Mouse (Mus musculus) adrenal gland, postnatal 14 days (tissue): ENCODE measurements around the gene Lhfpl3. TPM values are rescaled to one million over a fixed set of nuclear protein-coding genes. Genes with fewer than 3 reads are reported as not detected.
A peak's percentile ranks its signal among the peaks of the same experiment; 100 is the strongest.

Experiments used
- DNase-seq: peaks from one replicate; pipeline ENCODE4 v3.0.0; 2021; ENCODE audit warnings: mixed read lengths
- total RNA-seq: library from RNA; stranded (reverse); gene quantifications from 2 replicates; pipeline ENCODE4 v1.2.3, GENCODE M21; 2021

Lhfpl3 gene
- total RNA-seq, 1 experiment from 2014 or later = 0.89 TPM

- no peak for DNase-seq
These were observed 407.4 kb downstream of the Lhfpl3 start for GRCm38 (mm10) chr5:23153210-23153609.

DNA sequence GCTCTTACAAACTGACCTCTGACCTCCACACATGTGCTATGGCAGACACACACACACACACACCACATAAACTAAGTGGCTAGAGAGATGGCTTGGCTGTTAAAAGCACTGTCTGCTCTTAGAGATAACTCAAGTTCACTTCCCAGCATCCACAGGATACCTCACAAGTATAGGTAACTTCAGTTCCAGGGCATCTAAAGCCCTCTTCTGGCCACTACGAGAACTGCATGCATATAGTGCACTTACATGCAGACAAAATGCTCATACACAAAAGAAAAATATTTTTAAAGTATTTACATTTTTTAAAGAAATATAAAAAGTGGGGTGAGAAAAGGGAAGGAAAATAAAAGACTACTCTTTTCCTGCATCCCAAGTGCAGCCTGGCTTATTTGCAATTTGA lies 408.6 kb downstream of the Lhfpl3 start:
- no peak for DNase-seq

- DNase-seq = no peak
These were observed 420.1 kb downstream of the Lhfpl3 start for GRCm38 (mm10) chr5:23165947-23166350.

- no peak for DNase-seq
These were observed 420.8 kb downstream of the Lhfpl3 start for GRCm38 (mm10) chr5:23166658-23167057.

GRCm38 (mm10) chr5:23189633-23190032 lies 443.8 kb downstream of the Lhfpl3 start:
- no peak for DNase-seq

- no peak for DNase-seq
These were observed 451.0 kb downstream of the Lhfpl3 start for GRCm38 (mm10) chr5:23196879-23197278.

GRCm38 (mm10) chr5:23213086-23213485 lies 467.2 kb downstream of the Lhfpl3 start:
- DNase-seq = no peak

GRCm38 (mm10) chr5:23214646-23215045 lies 468.8 kb downstream of the Lhfpl3 start:
- DNase-seq = no peak

- DNase-seq = no peak
These were observed 473.8 kb downstream of the Lhfpl3 start for GRCm38 (mm10) chr5:23219655-23220054.

DNA sequence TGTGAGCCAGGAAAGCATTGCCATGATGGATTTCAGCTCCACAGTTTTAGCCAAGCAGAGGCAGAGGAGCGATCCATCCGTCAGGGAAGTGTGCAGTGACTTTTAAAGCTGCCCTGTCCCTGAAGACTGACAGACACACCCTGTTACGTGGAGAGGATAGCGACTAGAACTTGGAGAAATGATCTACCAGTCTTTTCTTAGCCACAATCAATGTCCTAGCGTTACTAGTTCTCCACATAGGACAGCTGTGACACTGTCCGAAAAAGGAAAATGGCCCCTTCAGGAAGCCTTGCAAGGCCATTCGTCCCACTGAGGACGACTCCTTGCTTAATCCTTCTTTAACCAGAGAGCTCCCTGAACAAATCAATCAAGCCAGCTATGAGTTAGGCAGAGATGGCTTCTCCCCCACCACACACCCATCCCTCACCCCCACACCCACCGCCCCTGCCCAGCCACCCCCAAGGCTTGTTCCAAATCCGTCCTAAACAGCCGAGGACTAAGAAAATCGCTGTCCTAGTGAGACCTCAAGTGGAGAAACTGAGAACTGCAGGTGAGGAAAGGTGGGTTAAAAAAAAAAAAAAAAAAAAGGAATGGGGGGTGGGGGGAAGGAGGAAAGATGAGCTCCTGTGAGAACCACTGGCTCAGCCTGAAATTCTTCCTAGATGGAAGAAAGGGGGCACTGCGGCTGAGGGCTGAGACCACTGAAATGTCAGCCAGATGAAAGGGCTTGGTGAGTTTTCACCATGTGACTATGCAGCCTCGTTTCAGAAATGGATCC lies 479.1 kb downstream of the Lhfpl3 start:
- peak; percentile 71 for DNase-seq

DNA sequence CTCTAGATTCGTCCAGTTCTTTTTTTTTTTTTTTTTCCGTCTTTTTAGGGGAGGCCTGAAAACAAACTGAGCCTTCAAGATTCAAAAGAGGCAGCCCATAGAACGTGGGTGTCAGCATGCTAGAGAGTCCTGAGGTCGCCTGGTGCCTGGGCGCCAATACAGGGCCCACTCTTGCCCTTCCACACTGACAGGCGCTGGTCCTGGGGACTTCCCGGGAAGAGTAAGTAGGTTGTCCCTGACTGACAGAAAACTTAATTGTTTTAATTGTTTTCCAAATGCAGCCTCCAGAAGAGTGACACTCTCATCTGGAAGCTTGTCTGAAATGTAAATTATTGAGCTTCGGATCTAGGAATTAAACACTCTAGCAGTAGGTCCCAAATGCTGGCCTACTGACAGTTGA lies 479.8 kb downstream of the Lhfpl3 start:
- DNase-seq = no peak

DNA sequence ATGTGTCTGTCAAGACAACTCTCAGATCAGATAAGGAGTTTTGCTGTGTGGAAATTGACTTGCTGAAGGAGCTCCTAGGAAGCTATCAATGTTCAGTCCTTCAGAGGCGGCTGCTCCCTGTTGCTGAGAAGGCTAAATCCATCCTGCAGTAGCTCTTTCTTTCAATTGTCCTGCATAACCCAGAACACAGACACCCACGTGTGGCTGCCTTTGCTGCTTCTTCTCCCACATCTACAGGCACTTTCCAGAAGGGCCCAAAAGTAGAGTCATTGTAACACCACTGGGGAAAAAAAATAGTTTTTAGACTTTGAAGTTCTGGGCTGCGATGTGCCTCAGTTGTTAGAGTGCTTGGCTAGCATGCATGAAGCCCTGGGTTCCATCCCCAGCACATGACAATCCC lies 480.9 kb downstream of the Lhfpl3 start:
- DNase-seq = no peak

- DNase-seq = peak; percentile 48
These were observed 501.1 kb downstream of the Lhfpl3 start for GRCm38 (mm10) chr5:23246974-23247373.

- DNase-seq = no peak
These were observed 501.9 kb downstream of the Lhfpl3 start for GRCm38 (mm10) chr5:23247784-23248183.

GRCm38 (mm10) chr5:23248303-23248702 lies 502.4 kb downstream of the Lhfpl3 start:
- DNase-seq = no peak

DNA sequence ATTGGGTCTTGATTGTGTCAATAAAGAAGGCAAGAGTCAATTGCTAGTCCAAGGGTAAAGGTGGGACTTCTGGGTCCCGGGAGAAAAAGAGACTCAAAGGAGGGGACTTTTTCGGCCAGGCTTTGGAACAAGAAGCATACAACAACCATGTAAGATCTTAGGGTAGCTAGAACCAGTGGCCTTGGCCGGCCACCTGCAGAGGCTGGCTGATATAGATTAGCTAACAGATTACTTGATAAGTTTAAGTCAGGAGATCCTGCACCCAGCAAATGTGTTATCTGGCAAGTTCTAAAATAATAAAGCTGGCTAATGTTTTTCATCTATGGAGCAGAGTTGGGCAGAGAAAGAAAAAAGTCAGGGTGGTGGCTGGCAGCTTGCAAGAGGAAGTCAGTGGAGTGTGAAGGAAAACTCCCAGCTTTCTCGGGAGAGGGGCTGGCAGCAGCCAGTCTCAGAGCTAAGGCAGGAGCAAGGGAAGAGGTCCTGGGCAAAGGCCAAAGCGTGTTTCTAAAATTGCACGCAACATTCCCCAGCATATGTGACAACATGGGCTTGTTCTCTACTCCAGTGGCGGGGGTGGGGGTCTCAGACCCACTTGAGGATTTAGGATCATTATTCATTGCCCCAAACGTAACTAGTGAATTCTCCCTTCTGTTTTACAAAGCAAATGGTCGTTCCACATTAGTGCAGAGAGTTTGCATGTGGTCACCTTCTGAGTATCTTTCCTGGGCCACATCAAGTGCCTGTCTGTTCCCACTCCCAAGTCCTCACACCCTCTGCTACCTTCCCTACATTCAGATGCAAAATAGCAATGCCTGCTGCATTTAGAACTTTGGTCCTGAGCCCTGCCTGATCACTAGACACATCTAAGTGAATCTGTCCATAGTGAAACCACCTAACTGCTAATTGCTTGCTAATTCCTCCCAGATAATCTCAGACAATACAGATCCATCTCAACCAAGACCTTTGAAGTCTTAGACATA lies 504.3 kb downstream of the Lhfpl3 start:
- DNase-seq = no peak

- DNase-seq = peak; percentile 88
These were observed 505.8 kb downstream of the Lhfpl3 start for GRCm38 (mm10) chr5:23251462-23252224.

DNA sequence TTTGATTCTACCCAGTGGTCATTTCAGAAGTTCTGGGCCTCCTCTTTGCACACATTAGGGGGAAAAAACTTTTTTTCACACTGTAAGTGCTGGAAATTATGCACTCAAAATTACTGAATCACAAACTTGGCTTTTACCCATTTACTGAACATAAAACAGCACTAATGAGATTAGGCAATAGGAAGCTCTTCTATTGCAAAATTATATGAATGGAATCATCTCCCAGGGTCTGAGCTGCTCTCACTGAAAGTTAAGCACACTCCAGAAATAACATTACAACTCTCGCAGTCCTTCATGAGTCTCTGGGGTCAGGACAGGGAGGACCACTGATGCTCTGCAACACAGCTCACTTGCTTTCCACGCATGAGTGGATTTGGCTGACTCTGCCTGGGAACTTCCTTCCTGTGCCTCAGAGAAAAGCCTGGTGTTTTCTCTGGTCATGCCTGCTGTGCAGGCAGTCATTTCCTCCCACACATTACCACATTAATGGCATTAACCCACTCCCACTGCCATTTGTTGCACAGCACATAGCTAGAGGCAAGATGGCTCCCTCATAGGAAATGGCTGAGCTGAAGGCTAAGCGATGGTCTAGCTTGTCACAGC lies 510.1 kb downstream of the Lhfpl3 start:
- no peak for DNase-seq

GRCm38 (mm10) chr5:23273309-23273708 lies 527.5 kb downstream of the Lhfpl3 start:
- DNase-seq = no peak

GRCm38 (mm10) chr5:23279364-23279763 lies 533.5 kb downstream of the Lhfpl3 start:
- no peak for DNase-seq

DNA sequence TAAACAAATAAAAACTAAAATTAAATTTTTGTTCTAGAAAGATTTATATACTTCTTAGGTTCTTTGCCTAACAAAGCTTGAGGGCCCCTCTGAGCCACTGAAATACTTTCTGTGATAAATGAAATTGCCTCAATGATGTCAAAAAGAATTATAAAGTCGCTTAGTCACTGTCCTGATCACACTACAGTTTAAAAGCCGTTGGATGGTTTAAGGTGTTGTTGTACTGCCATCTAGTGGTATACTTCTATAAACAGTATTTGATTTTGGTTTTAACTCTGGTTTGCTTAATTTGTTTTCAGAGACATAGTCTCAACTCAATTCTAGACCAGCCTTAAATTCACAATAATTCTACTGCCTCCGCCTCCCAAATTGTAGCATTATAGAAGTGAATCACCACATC lies 539.0 kb downstream of the Lhfpl3 start:
- DNase-seq = no peak

GRCm38 (mm10) chr5:23289149-23289548 lies 543.3 kb downstream of the Lhfpl3 start:
- no peak for DNase-seq
